Mouse (Mus musculus) kidney, embryonic 16.5 days (tissue): ENCODE measurements around the gene Wwc1. TPM values are rescaled to one million over a fixed set of nuclear protein-coding genes. Genes with fewer than 3 reads are reported as not detected.
A peak's percentile ranks its signal among the peaks of the same experiment; 100 is the strongest.

Experiments
- ATAC-seq: fragments of 200-750 bp; cut with Nextera tagmentation; 2 replicates; pipeline ENCODE4 v1.8.0; 2017; ENCODE audit warnings: moderate TSS enrichment; ENCODE audit not compliant: low FRiP score, low TSS enrichment
- H3K27ac ChIP-seq: fragments of 300-500 bp; sonication (generic); 2 replicates; pipeline ENCODE4 v1.5.1; 2014; ENCODE audit warnings: low read length
- H3K27me3 ChIP-seq: fragments of 300-500 bp; sonication (generic); 2 replicates; pipeline ENCODE4 v1.6.1; 2014; ENCODE audit warnings: low read length, control low read depth, mixed read lengths; ENCODE audit not compliant: insufficient read depth
- H3K36me3 ChIP-seq: fragments of 300-500 bp; sonication (generic); 2 replicates; pipeline ENCODE4 v1.6.1; 2014; ENCODE audit warnings: low read length, control low read depth, mixed read lengths; ENCODE audit not compliant: insufficient read depth
- H3K4me1 ChIP-seq: fragments of 300-500 bp; sonication (generic); 2 replicates; pipeline ENCODE4 v1.6.1; 2014; ENCODE audit warnings: low read length, control low read depth, mixed read lengths; ENCODE audit not compliant: insufficient read depth
- H3K4me2 ChIP-seq: fragments of 300-500 bp; sonication (generic); replicated peaks from 2 replicates; pipeline ENCODE4 v1.6.1; 2014; ENCODE audit warnings: low read depth, low read length
- H3K4me3 ChIP-seq: fragments of 300-500 bp; sonication (generic); 2 replicates; pipeline ENCODE4 v1.5.1; 2014; ENCODE audit warnings: mild to moderate bottlenecking, low read length
- H3K9ac ChIP-seq: fragments of 300-500 bp; sonication (generic); replicated peaks from 2 replicates; pipeline ENCODE4 v1.6.1; 2014; ENCODE audit warnings: low read length
- H3K9me3 ChIP-seq: fragments of 300-500 bp; sonication (generic); 2 replicates; pipeline ENCODE4 v1.6.1; 2016; ENCODE audit warnings: low read length, control low read depth
- WGBS: fragments of 180-500 bp; shearing (Covaris S2); extraction: QIAGEN DNeasy Blood & Tissue Kit; methylation state at CpG from one replicate; pipeline ENCODE4 v1.1.7; 2014; 5-methylcytosine and 5-hydroxymethylcytosine counted together
- polyA plus RNA-seq: library from polyadenylated mRNA; unstranded; fragments of >200 nt; fragmentation: Nextera tagmentation; extraction: Ambion mirVana; gene quantifications from 2 replicates; pipeline ENCODE4 v1.2.1, GENCODE M21; 2015

Gene Wwc1
- polyA plus RNA-seq, 1 experiment from 2014 or later = 5.9 TPM

GRCm38 (mm10) chr11:35873624-35874244 lies 106.6 kb downstream of the Wwc1 start:
- Histone ChIP-seq H3K9ac (no peak overlapping the region), H3K4me2 (no peak overlapping the region), H3K4me3 (no peak overlapping the region), H3K9me3 (no peaks in the 10 kb centered on the region), H3K36me3 (0 out of 2 replicates have a peak, but pooled peaks cover 12% of the 10 kb centered on the region), H3K4me1 (0 out of 2 replicates have a peak, but pooled peaks cover 7% of the 10 kb centered on the region), H3K27ac (no peak overlapping the region), H3K27me3 (no peaks in the 10 kb centered on the region)
- WGBS = 51% methylated on average over 21 of the region's 21 CpGs
- peak; percentile 53 for ATAC-seq

DNA sequence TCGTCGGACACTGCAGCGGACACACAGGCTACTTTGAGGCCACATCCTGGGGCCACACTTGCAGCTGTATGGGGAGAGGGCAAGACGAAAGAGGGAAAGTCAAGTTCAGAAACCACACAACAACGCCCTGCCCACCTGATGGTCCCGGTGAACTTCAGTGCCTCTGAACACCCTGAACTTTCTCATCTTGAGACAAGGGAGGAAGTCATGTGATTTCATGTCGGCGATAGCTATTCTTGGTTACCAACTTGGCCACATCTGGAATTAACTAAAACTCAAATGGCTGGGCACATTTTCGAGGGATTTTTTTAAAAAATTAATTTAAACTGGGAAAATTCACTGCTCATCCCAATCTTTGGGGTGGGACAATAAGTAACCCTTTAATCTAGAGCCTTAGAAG lies 109.4 kb downstream of the Wwc1 start:
- Histone ChIP-seq H3K4me1 (0 out of 2 replicates have a peak, but pooled peaks cover 2% of the 10 kb centered on the region), H3K27me3 (no peaks in the 10 kb centered on the region), H3K36me3 (peaks cover 13% of the 10 kb centered on the region; the same call in 1 of the 2 replicates), H3K9me3 (no peaks in the 10 kb centered on the region), H3K4me3 (no peak overlapping the region), H3K9ac (no peak overlapping the region), H3K27ac (no peak overlapping the region), H3K4me2 (no peak overlapping the region)
- ATAC-seq = no peak
- WGBS = 87% methylated on average over 9 of the region's 9 CpGs

DNA sequence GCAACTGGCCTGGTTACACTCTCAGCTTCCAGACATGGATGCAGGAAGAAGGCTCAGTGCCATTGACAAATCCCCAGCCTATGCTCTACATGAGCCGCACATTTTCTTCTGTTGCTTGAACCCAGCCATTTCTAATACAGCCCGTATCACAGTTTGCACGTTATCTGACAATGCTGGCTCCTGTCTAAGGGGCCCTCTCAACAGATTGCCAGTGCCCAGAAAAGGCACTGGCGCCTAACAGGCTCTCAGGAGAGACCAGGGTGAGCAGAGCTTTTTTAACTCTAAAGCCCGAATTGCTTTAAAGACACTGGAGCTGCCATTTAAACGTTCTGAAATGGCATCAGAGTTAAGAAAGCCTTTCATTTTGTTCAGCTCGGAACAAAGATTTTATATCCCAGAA lies 114.2 kb downstream of the Wwc1 start:
- Histone ChIP-seq H3K36me3 (peaks cover 7% of the 10 kb centered on the region; the same call in 1 of the 2 replicates), H3K4me3 (no peak overlapping the region), H3K9me3 (no peaks in the 10 kb centered on the region), H3K4me1 (peaks cover 12% of the 10 kb centered on the region), H3K9ac (no peak overlapping the region), H3K27me3 (no peaks in the 10 kb centered on the region), H3K27ac (no peak overlapping the region), H3K4me2 (no peak overlapping the region)
- ATAC-seq = no peak
- 79% methylated on average over 7 of the region's 7 CpGs for WGBS

GRCm38 (mm10) chr11:35864981-35865604 lies 115.2 kb downstream of the Wwc1 start:
- whole genome bisulfite sequencing = 21% methylated on average over 9 of the region's 9 CpGs
- H3K4me2 ChIP-seq = peak overlapping the region; percentile 23

GRCm38 (mm10) chr11:35863653-35864052 lies 116.7 kb downstream of the Wwc1 start:
- Histone ChIP-seq H3K9ac (no peak overlapping the region), H3K27me3 (no peaks in the 10 kb centered on the region), H3K4me3 (no peak overlapping the region), H3K4me1 (peaks cover 12% of the 10 kb centered on the region), H3K9me3 (no peaks in the 10 kb centered on the region), H3K27ac (no peak overlapping the region), H3K36me3 (peaks cover 5% of the 10 kb centered on the region), H3K4me2 (no peak overlapping the region)
- no peak for ATAC-seq
- WGBS = 88% methylated on average over 5 of the region's 5 CpGs

More at GRCm38 (mm10) chr11:35864981-35865604, 115.2 kb downstream of the Wwc1 start:
- Histone ChIP-seq H3K4me3 (no peak overlapping the region), H3K9ac (no peak overlapping the region), H3K27ac (no peak overlapping the region), H3K9me3 (no peaks in the 10 kb centered on the region), H3K36me3 (peaks cover 7% of the 10 kb centered on the region; the same call in 1 of the 2 replicates), H3K4me1 (peaks cover 12% of the 10 kb centered on the region), H3K27me3 (no peaks in the 10 kb centered on the region)
- ATAC-seq = peak; percentile 92

GRCm38 (mm10) chr11:35857395-35858067 lies 122.8 kb downstream of the Wwc1 start:
- 78% methylated on average over 12 of the region's 12 CpGs for WGBS
- no peak for ATAC-seq
- H3K27ac ChIP-seq = no peak overlapping the region
- no peak overlapping the region for H3K9ac ChIP-seq
- H3K27me3 ChIP-seq = no peaks in the 10 kb centered on the region
- no peaks in the 10 kb centered on the region for H3K9me3 ChIP-seq
- H3K4me1 ChIP-seq = no peaks in the 10 kb centered on the region
- H3K4me2 ChIP-seq = no peak overlapping the region
- no peak overlapping the region for H3K4me3 ChIP-seq
- H3K36me3 ChIP-seq = peaks cover 7% of the 10 kb centered on the region; the same call in 1 of the 2 replicates

DNA sequence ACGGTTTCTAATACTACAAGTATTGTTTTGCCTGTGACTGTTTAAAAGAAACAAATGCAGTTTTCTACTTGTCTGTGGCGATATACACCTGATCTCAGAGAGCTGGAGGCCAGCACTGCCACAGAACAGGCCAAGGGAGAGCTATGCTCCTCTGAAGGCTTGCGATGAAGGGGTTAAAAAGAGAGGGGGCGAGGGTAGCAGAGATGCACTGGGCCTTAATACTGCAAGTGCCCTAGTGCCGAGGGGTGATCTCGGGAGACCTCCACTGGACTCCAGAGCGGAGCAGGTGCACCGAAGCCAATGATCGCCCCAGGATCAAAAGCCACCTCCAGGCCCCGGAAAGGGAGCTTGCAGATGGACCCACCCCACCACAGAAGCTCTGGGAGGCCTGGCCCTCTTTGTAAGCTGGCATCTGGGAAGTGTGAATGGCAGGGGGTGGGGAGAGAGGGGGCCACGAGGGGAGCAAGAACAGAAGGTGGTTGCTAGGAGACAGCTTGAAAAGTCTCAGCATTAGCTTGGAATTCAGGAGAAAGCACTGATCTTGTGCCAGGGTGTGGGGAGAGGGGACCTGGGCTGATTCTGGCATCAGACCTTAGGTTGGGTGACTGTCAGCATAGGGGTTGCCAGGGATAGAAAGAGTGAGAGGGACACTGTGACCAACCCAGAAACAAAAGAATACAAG lies 123.8 kb downstream of the Wwc1 start:
- no peak overlapping the region for H3K4me3 ChIP-seq
- 60% methylated on average over 11 of the region's 11 CpGs for WGBS
- H3K9me3 ChIP-seq = no peaks in the 10 kb centered on the region
- H3K4me1 ChIP-seq = no peaks in the 10 kb centered on the region
- no peak for ATAC-seq
- H3K27ac ChIP-seq = no peak overlapping the region
- no peak overlapping the region for H3K9ac ChIP-seq
- no peak overlapping the region for H3K4me2 ChIP-seq
- H3K36me3 ChIP-seq = peaks cover 12% of the 10 kb centered on the region
- H3K27me3 ChIP-seq = no peaks in the 10 kb centered on the region

GRCm38 (mm10) chr11:35855567-35855966 lies 124.8 kb downstream of the Wwc1 start:
- Histone ChIP-seq H3K4me2 (no peak overlapping the region), H3K36me3 (peaks cover 15% of the 10 kb centered on the region), H3K4me3 (no peak overlapping the region), H3K27ac (no peak overlapping the region), H3K9me3 (no peaks in the 10 kb centered on the region), H3K9ac (no peak overlapping the region), H3K27me3 (no peaks in the 10 kb centered on the region), H3K4me1 (no peaks in the 10 kb centered on the region)
- WGBS = 90% methylated on average over 7 of the region's 9 CpGs
- ATAC-seq = no peak

DNA sequence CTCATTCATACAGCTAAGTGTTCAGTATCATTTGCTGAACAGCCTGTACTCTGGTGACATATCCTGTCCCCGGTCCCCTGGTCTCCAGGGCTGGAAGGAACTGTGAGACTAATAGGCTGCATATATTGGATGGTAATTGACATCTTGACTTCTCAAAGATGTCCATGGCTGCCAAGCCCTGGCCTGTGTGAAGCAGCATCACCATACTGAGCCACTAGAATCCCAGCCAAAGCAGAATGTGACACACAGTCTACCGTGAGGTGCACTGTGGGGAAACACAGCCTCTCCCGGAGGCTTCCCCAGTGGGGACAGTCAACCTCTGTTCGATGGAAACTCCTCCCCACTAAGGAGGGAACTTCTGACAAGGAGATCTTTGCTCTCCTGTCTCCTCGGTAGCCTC lies 125.4 kb downstream of the Wwc1 start:
- H3K9me3 ChIP-seq = no peaks in the 10 kb centered on the region
- H3K9ac ChIP-seq = no peak overlapping the region
- WGBS = 85% methylated on average over 5 of the region's 5 CpGs
- no peaks in the 10 kb centered on the region for H3K4me1 ChIP-seq
- ATAC-seq = no peak
- H3K27me3 ChIP-seq = no peaks in the 10 kb centered on the region
- no peak overlapping the region for H3K4me2 ChIP-seq
- no peak overlapping the region for H3K27ac ChIP-seq
- no peak overlapping the region for H3K4me3 ChIP-seq
- peaks cover 15% of the 10 kb centered on the region for H3K36me3 ChIP-seq
